Mouse (Mus musculus) limb, embryonic 14.5 days (tissue): ENCODE data around the gene Mc3r. TPM values are rescaled to one million over a fixed set of nuclear protein-coding genes. Genes with fewer than 3 reads are reported as not detected.
A peak's percentile ranks its signal among the peaks of the same experiment; 100 is the strongest.

Experiments used
- ATAC-seq: fragments of 200-750 bp; cut with Nextera tagmentation; 2 replicates; pipeline ENCODE4 v1.8.0; 2017; ENCODE audit warnings: low read depth, moderate number of reproducible peaks, moderate TSS enrichment; ENCODE audit not compliant: low FRiP score
- DNase-seq: peaks from one replicate; pipeline ENCODE4 v3.0.0-alpha.2; 2015; ENCODE audit warnings: low spot score
- H3K27ac ChIP-seq: fragments of 300-500 bp; sonication (generic); replicated peaks from 2 replicates; pipeline ENCODE4 v1.5.1; 2014; ENCODE audit warnings: low read depth, mild to moderate bottlenecking, low read length, moderate library complexity, mixed read lengths
- H3K27me3 ChIP-seq: fragments of 300-500 bp; sonication (generic); 2 replicates; pipeline ENCODE4 v1.6.1; 2014; ENCODE audit warnings: low read length, mixed read lengths; ENCODE audit not compliant: control insufficient read depth, insufficient read depth
- H3K36me3 ChIP-seq: fragments of 300-500 bp; sonication (generic); 2 replicates; pipeline ENCODE4 v1.6.1; 2014; ENCODE audit warnings: mild to moderate bottlenecking, low read length, moderate library complexity, mixed read lengths; ENCODE audit not compliant: control insufficient read depth, insufficient read depth
- H3K4me1 ChIP-seq: fragments of 300-500 bp; sonication (generic); 2 replicates; pipeline ENCODE4 v1.6.1; 2014; ENCODE audit warnings: antibody characterized with exemption, low read length, mixed read lengths; ENCODE audit not compliant: control insufficient read depth, insufficient read depth
- H3K4me2 ChIP-seq: fragments of 300-500 bp; sonication (generic); replicated peaks from 2 replicates; pipeline ENCODE4 v1.6.1; 2014; ENCODE audit warnings: low read depth, mild to moderate bottlenecking, low read length, moderate library complexity; ENCODE audit not compliant: severe bottlenecking
- H3K4me3 ChIP-seq: fragments of 300-500 bp; sonication (generic); replicated peaks from 2 replicates; pipeline ENCODE4 v1.5.1; 2014; ENCODE audit warnings: low read length
- H3K9ac ChIP-seq: fragments of 300-500 bp; sonication (generic); 2 replicates; pipeline ENCODE4 v1.6.1; 2014; ENCODE audit warnings: mild to moderate bottlenecking, low read depth, low read length, moderate library complexity; ENCODE audit not compliant: severe bottlenecking
- H3K9me3 ChIP-seq: fragments of 300-500 bp; sonication (generic); 2 replicates; pipeline ENCODE4 v1.6.1; 2016; ENCODE audit warnings: low read length; ENCODE audit not compliant: control insufficient read depth
- POLR2A ChIP-seq: fragments of 200-500 bp; IDR thresholded peaks from 2 replicates; pipeline ENCODE4 v1.8.0; 2012; ENCODE audit warnings: inconsistent platforms, mild to moderate bottlenecking, moderate library complexity, borderline replicate concordance; ENCODE audit not compliant: insufficient read depth, insufficient read length; ENCODE audit errors: extremely low read depth
- WGBS: fragments of 180-500 bp; shearing (Covaris S2); extraction: QIAGEN DNeasy Blood & Tissue Kit; methylation state at CpG from one replicate; pipeline ENCODE4 v1.1.7; 2014; 5-methylcytosine and 5-hydroxymethylcytosine counted together
- polyA plus RNA-seq, 2 experiments: library from polyadenylated mRNA; depleted of rRNA in 1 of 2; stranded (reverse) in 1 of 2; unstranded in 1 of 2; fragments of >200 nt; fragmentation: Nextera tagmentation in 1 of 2; extraction: Ambion mirVana in 1 of 2; gene quantifications; 2 replicates each; pipeline versions ENCODE4 v1.2.1 to v1.2.3; 2012 to 2014

Gene Mc3r
- polyA plus RNA-seq, 2 experiments = 0.18 TPM; not detected in 1

- 85% methylated on average over 11 of the region's 11 CpGs for WGBS
- no peak overlapping the region for H3K9ac ChIP-seq
- no peak overlapping the region for H3K4me2 ChIP-seq
- no peak for TF ChIP-seq POLR2A
- no peaks in the 10 kb centered on the region for H3K27me3 ChIP-seq
- H3K4me1 ChIP-seq = peaks cover 15% of the 10 kb centered on the region
- peak overlapping the region; percentile 68; the same call in 1 of the 2 replicates for H3K27ac ChIP-seq
- H3K4me3 ChIP-seq = no peak overlapping the region
- no peaks in the 10 kb centered on the region for H3K36me3 ChIP-seq
- no peak for DNase-seq
- no peaks in the 10 kb centered on the region for H3K9me3 ChIP-seq
- no peak for ATAC-seq
Observed at GRCm38 (mm10) chr2:172269907-172270306, 21.6 kb downstream of the Mc3r start.

GRCm38 (mm10) chr2:172270485-172270944, 22.2 kb downstream of the Mc3r start:
- Histone ChIP-seq H3K4me2 (no peak overlapping the region), H3K27ac (peak overlapping the region; percentile 68), H3K9me3 (no peaks in the 10 kb centered on the region), H3K27me3 (no peaks in the 10 kb centered on the region), H3K36me3 (no peaks in the 10 kb centered on the region), H3K4me1 (peaks cover 15% of the 10 kb centered on the region), H3K4me3 (no peak overlapping the region), H3K9ac (0 out of 2 replicates have a peak overlapping the region, but pooled peaks have one; percentile 28)
- no peak for TF ChIP-seq POLR2A
- DNase-seq (peak; percentile 49), ATAC-seq (peak; percentile 75)
- WGBS = 27% methylated on average over 9 of the region's 9 CpGs

- 57% methylated on average over 12 of the region's 12 CpGs for WGBS
- no peak overlapping the region for H3K4me2 ChIP-seq
Observed at GRCm38 (mm10) chr2:172270974-172271697, 22.8 kb downstream of the Mc3r start.

GRCm38 (mm10) chr2:172274662-172275061, 26.4 kb downstream of the Mc3r start:
- Histone ChIP-seq H3K4me2 (no peak overlapping the region), H3K27ac (no peak overlapping the region), H3K27me3 (no peaks in the 10 kb centered on the region), H3K9ac (no peak overlapping the region), H3K4me3 (no peak overlapping the region), H3K4me1 (peaks cover 15% of the 10 kb centered on the region), H3K9me3 (no peaks in the 10 kb centered on the region), H3K36me3 (no peaks in the 10 kb centered on the region)
- TF ChIP-seq POLR2A = no peak
- 71% methylated on average over 8 of the region's 8 CpGs for WGBS
- ATAC-seq (no peak), DNase-seq (no peak)

More at GRCm38 (mm10) chr2:172270974-172271697, 22.8 kb downstream of the Mc3r start:
- Histone ChIP-seq H3K4me3 (no peak overlapping the region), H3K27me3 (no peaks in the 10 kb centered on the region), H3K4me1 (peaks cover 15% of the 10 kb centered on the region), H3K9ac (0 out of 2 replicates have a peak overlapping the region, but pooled peaks have one; percentile 31), H3K9me3 (no peaks in the 10 kb centered on the region), H3K27ac (peak overlapping the region; percentile 68), H3K36me3 (no peaks in the 10 kb centered on the region)
- DNase-seq = no peak
- TF ChIP-seq POLR2A = no peak
- no peak; the same call in 1 of the 2 replicates for ATAC-seq

- DNase-seq = no peak
- no peak for TF ChIP-seq POLR2A
- no peaks in the 10 kb centered on the region for H3K27me3 ChIP-seq
- no peaks in the 10 kb centered on the region for H3K9me3 ChIP-seq
- ATAC-seq = no peak
- no peak overlapping the region for H3K4me2 ChIP-seq
- 69% methylated on average over 5 of the region's 5 CpGs for WGBS
- no peaks in the 10 kb centered on the region for H3K36me3 ChIP-seq
- no peak overlapping the region for H3K9ac ChIP-seq
- H3K4me1 ChIP-seq = peaks cover 3% of the 10 kb centered on the region
- H3K4me3 ChIP-seq = no peak overlapping the region
- H3K27ac ChIP-seq = no peak overlapping the region
Observed at GRCm38 (mm10) chr2:172276155-172276554, 27.9 kb downstream of the Mc3r start.

GRCm38 (mm10) chr2:172278979-172279378, 30.7 kb downstream of the Mc3r start:
- Histone ChIP-seq H3K4me1 (peaks cover 10% of the 10 kb centered on the region; the same call in 1 of the 2 replicates), H3K4me3 (no peak overlapping the region), H3K36me3 (no peaks in the 10 kb centered on the region), H3K27me3 (no peaks in the 10 kb centered on the region), H3K9ac (no peak overlapping the region), H3K9me3 (no peaks in the 10 kb centered on the region), H3K27ac (no peak overlapping the region), H3K4me2 (no peak overlapping the region)
- no peak for ATAC-seq
- DNase-seq = no peak
- TF ChIP-seq POLR2A = no peak
- WGBS = 91% methylated on average over 3 of the region's 3 CpGs
